Mouse (Mus musculus) kidney, adult 11 months (tissue): ENCODE measurements around the gene Iqschfp.

Experiments
- DNase-seq: peaks from one replicate; pipeline ENCODE4 v3.0.0; 2022

The Iqschfp gene

GRCm38 (mm10) chr3:67892026-67892705, at the start of gene Iqschfp, which contains the start of gene Iqcj:
Iqschfp (plus strand) TSS chr3:67892232.
Iqcj (plus strand) TSS chr3:67892220.
- no peak for DNase-seq

DNA sequence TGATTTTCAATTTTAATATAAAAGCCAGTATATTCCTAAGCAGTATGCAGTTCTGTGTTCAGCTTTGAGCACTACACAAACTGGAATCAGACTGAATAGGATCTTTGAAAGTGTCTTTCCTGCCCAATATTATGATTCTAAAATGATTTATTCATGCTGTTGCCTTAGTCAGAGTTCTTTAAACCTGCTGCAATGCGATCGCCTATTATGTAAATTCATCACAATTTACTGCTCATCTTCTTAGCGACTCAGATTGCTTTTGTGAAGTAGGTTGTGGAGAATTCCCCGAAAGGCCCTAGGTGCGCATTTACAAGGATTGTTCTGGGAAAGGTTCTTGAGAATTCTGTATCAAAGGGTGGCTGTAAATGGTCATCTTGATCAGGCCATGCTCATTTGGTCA, 39.6 kb upstream of the Iqschfp start:
- no peak for DNase-seq

DNA sequence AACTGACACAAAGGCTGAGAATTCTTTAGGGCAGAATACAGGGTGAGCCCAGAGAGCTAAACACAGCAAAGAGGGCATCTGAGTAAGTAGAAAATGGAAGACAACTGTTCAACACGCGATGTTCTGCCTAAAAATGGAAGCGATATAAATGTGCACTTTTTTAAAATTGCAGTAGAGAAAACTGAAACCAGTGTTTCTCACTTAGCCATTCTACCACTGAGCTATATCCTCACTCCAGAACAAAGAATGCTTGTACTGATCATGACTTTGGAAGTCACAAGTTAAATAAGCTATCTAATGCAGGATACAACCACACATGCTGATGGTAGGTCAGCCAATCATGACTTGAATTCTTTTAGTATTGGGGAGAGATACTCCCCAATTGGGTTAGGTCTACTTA, 30.5 kb upstream of the Iqschfp start:
- no peak for DNase-seq

DNA sequence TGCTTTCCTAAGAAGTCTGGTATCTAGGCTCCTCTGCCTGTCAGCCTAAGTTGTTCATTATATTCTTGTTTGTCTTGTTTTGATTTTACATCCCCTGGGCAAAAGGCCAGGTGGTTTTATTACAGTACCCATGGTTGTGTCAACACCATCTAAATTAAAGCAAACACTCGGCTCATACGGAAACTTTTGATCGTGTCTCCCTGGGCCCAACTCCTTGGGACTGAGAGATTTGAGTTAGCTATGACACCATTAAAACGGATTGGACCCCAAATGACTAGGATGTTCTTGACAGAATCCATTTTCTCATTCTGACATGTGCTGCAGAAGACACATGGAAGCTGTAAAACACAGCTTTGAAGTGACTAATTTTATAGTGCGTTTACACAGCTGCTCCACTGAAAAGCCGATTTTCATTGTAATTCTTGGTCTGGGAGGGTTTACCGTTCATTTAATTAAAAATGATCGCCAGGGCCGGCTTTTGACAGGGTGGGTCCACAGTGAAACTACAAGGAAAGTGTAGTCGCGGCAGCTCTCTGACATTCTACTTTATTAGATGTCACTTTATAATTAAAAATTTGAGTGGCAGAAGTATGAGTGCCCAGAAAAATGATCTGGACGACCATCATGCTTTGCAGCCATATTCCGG, 24.5 kb upstream of the Iqschfp start:
- no peak for DNase-seq

- no peak for DNase-seq
Measured at GRCm38 (mm10) chr3:67869424-67869823, 22.6 kb upstream of the Iqschfp start.

GRCm38 (mm10) chr3:67877253-67877652, 14.8 kb upstream of the Iqschfp start:
- DNase-seq = no peak

DNA sequence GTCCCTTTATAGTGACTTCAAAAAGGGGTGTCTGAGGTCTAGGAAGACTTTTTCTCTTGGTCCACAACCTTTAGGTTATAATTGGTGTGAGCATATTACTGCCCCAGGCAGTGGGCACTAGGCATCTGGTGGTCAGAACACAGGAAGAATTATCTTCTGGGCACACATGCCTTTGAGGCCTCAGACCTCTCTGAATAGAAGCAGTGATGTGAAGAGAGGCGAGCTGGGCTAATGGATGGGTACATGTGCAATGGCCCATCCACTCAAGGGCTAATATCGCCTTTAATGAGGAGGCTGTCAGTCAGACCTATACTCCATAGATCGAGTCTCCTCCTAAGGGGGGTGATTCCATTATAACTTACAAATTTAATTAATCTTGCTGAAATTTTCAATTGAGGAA, 7.7 kb upstream of the Iqschfp start:
- no peak for DNase-seq

DNA sequence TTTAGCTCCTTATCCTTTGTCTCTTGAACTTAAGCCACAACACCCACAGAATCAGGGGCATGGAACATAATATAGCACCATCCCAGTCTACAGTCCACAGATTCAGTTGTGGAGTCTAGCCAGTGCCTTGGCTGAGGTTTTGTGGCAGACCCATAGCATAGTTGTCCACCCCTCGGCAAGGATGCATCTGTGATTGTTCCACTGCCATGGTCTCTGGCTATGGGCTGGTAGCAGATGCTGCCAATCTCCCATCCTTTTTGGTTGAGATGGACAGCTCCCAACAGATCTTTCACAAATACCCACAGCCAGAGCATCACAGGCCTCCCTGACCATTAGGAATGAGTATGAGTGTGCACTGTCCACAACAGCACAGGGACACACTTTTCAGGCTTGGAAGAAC, 5.9 kb upstream of the Iqschfp start:
- no peak for DNase-seq

DNA sequence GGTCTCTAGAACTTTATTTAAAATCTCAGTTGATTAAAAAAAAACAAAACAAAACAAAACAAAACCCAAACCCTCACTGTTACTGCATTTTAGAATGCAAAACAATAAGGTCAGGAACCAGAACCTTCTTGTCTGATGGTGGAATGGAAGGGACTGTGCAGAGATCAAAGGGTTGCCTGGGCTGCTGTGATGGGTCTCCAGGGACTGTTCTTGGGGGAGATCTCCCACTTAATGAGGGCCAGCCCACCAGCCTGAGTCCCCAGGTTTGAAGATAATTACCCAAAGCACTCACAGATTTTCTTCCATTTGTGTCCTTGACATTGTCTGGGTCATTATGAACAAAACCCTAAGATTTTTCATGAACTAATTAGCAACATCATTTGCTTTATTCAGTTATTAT, 4.8 kb upstream of the Iqschfp start:
- no peak for DNase-seq

GRCm38 (mm10) chr3:67892768-67893167, 736 bp downstream of the Iqschfp start:
- DNase-seq = no peak

- DNase-seq = no peak
Measured at GRCm38 (mm10) chr3:67902517-67902916, 10.5 kb downstream of the Iqschfp start.

- no peak for DNase-seq
Measured at GRCm38 (mm10) chr3:67908586-67908985, 16.6 kb downstream of the Iqschfp start.

GRCm38 (mm10) chr3:67918098-67918497, 26.1 kb downstream of the Iqschfp start:
- DNase-seq = no peak

GRCm38 (mm10) chr3:67918634-67919259, 26.7 kb downstream of the Iqschfp start:
- no peak for DNase-seq

- DNase-seq = no peak
Measured at GRCm38 (mm10) chr3:67923095-67923494, 31.1 kb downstream of the Iqschfp start.

DNA sequence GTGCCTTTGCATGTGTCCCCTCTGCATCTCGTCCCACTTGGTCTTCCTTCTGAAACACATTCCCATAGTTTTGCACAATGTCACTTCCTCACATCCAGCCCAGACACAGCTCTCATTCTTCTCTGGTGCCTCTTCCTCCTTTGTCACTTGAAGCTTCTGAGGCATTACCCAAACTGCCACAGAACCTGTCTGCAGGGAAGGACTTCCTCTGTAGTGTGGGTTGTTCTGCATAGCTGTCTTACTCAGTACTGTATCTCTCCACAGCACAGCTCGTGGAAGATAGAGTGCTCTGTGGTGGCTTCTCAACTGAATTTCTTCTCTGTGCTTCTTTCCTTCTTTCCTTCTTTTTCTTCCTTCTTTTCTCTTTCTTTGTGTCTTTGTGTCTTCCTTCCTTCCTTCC, 33.4 kb downstream of the Iqschfp start:
- no peak for DNase-seq

- DNase-seq = no peak
Measured at GRCm38 (mm10) chr3:67930424-67931133, 38.5 kb downstream of the Iqschfp start.

DNA sequence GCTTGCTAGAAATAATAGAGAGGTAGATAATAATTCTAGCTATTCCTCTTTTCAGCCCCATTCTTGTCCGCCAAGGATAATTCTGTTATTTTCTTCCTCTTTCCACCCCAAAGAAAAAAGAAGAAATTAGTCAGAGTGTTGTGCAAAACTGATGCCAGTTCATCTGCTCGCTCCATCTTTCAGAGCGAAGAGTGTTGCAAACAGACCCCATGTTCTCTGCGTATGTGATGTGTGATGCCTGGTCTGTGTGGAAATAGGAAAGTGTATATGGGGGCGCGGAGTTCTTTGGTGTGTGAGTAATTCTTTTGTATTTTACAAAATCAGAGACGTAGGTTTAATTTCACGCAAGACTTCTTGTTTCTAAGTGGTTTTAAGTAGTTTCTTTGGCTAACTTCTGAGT, 39.1 kb downstream of the Iqschfp start:
- DNase-seq = no peak

GRCm38 (mm10) chr3:67931914-67932313, 39.9 kb downstream of the Iqschfp start:
- no peak for DNase-seq

- DNase-seq = no peak
Measured at GRCm38 (mm10) chr3:67935829-67936228, 43.8 kb downstream of the Iqschfp start.

GRCm38 (mm10) chr3:67947000-67947399, 55.0 kb downstream of the Iqschfp start:
- DNase-seq = no peak

DNA sequence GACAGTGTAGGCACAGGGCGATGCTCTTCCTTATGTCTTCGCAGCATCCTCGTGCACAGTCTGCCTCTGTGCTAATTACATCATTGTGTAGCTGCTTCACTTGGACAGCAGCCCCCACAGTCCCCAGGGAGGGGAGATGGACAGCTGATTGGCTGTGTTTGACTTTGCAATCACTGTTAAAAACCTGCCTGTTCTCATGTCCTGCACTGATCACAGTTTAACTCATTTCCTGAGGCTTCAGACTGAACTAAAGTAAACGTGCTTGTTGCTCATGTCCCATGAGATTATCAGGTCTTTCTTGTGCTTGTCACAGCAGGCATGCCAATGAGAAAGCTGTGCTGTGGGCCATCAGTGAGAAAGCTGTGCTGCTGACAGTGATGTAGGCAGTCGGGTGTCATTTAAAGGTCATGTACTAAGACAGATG, 60.5 kb downstream of the Iqschfp start:
- no peak for DNase-seq

DNA sequence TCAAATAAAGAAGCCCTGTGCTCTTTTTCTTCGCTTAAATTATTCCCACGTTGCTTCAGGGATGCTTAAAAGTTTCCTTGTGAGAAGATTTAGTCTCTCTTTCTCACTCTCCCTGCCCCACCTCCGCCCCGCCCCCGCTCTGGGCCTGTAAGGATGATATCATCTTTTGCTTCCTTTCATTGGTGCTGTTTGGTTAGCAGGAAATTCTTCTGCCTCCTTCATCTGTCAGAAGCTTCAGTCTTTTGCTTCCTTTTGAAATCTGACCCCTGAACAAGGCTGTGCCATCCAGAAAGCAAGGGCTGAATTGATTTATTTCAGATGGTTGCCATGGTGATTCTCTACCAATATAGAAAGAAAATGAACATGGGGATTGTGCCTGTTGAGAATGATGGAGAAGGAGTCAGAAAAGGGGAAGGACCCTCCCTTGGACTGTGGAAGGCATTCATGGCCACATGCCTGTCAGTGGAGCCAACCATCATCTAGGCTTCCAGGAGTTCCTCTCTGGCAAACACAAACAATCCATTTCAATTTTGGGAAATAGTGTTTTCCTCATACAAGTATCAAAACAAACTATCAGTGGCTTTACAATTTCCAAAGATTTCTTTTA, 62.5 kb downstream of the Iqschfp start:
- no peak for DNase-seq
